Mouse (Mus musculus) E14TG2a.4 (cell line): ENCODE data around the gene Ppm1h.

Experiments used
- CTCF ChIP-seq: conservative IDR thresholded peaks from 2 replicates; pipeline ENCODE4 v1.5.1; 2014; ENCODE audit warnings: low read length
- NANOG ChIP-seq: IDR thresholded peaks from 2 replicates; pipeline ENCODE4 v1.6.1; 2014; ENCODE audit warnings: borderline replicate concordance, low read length, mixed read lengths

DNA sequence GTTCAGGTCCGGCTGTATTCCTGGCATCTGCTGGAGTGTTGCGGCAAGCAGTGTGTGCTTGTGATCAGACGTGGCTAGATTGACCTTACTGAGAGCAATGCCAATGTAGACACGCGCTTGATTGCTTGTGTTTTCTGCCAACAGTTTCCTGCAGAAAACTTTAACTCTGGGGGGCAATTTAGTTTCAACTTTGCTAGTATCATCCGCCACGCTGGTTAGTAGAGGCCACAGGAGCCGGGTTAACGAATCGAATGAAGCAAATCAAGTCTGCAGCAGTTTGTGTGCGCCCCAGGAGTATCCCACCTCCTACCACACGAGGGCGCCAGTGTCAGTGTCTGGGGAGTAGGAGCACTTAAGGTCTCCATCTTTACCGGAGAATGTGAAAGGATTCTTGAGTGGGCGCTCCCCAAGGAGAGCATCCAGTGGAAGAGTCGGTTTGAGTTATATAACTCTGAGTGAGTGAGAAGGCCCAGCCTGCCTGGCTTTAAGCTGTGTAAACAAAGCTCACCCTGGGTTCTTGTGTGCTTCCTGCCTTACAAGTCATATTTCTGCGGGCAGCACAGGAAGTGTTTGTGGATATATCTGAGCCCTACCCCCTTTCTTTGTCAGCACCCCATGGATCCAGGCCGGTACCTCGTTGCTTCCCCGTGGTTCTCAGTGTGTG, 115.8 kb downstream of the Ppm1h start:
- TF ChIP-seq CTCF: peak; percentile 96
- no peak for TF ChIP-seq NANOG
